Mouse (Mus musculus) T-helper 17 cell (primary cell): ENCODE results near the gene Kdm5a.

ENCODE experiments used
- in situ Hi-C, 2 experiments: fragments of 300-600 bp; cut with MboI, MseI; formaldehyde crosslinking; loops; 1 replicate in 1 of 2; 2 replicates in 1 of 2; pipeline ENCODE4 v1.15.1; 2025; ENCODE audit warnings: high pct_unique_total_duplicates in 2 of 2

The Kdm5a gene

DNA sequence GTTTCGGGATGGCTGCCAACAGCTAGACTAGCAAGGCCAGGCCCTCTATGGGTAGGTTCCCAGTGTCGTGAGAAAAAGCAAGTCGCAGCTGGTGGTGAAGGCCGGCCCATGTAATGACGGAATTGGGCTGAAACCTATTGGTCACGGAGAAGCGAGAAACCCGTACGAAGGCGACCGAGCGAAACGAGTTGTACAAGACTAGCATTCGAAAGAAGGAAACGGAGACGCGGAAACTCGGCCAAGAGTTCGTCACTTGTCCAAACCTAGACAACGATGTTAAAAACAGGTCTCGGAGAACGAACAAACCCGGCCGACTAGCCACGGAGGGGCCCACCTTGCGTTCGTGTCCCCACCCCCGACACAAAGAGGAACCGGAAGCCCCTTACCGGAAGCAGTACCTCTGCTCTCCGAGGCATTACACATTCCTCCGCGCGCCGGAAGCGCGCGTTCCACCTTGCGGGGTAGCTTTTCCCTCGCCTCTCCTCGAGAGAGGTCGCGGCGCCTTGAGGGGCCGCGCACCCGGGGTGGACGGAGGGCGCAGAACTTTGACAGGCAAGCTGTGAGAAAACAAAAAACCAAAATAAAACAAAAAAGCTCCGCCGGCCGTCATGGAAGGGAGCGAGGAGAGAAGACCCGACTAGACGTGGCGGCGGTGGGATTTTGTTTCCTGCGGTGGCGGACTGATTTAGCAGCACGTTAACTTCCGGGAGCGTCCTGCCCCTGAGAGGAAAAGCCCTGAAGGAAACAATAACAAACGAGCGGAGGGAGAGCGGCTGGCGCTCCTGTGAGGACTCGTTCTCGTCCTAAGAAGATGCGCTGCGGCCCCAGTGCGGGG lies at the start of gene Kdm5a, which contains the start of gene Ccdc77:
TSS of gene Kdm5a (plus strand) at position 437 of the 835 bp plus-strand sequence.
TSS of gene Ccdc77 (minus strand) at position 687 of the 835 bp plus-strand sequence.
- in situ Hi-C loops: loop anchor here in 1 of 2 experiments (25.0 kb wide), 1 partner anchor 698 kb away; no protein-coding TSS in a partner anchor

GRCm38 (mm10) chr6:120318303-120318940 lies 45.5 kb upstream of the Kdm5a start:
- in situ Hi-C loops: no loop called here

DNA sequence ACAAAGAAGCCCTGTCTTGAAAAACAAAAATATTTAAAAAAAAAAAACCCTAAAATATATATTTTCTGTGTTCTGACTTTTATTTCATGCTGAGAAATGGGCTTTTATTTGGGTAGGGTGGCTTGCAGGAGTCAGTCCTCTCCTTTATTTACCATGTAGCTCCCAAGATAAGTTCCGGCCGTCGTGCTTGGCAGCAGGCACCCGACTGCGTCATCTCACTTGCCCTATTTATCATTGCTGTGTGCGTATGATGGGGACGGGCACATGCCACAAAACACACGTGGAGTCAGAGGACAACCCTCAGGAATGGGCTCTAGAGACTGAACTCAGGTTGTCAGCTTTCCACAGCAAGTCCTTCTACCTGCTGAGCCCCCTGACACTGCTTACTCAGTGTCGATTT lies 44.8 kb upstream of the Kdm5a start:
- in situ Hi-C loops: no loop called here

GRCm38 (mm10) chr6:120320369-120320768 lies 43.6 kb upstream of the Kdm5a start:
- in situ Hi-C loops: no loop called here

- in situ Hi-C loops: no loop called here
These were observed 39.5 kb upstream of the Kdm5a start for GRCm38 (mm10) chr6:120324295-120324927.

- in situ Hi-C loops: no loop called here
These were observed 31.6 kb upstream of the Kdm5a start for GRCm38 (mm10) chr6:120332351-120332750.

GRCm38 (mm10) chr6:120343992-120344391 lies 19.9 kb upstream of the Kdm5a start:
- in situ Hi-C loops: no loop called here

GRCm38 (mm10) chr6:120349018-120349417 lies 14.9 kb upstream of the Kdm5a start:
- in situ Hi-C loops: no loop called here

DNA sequence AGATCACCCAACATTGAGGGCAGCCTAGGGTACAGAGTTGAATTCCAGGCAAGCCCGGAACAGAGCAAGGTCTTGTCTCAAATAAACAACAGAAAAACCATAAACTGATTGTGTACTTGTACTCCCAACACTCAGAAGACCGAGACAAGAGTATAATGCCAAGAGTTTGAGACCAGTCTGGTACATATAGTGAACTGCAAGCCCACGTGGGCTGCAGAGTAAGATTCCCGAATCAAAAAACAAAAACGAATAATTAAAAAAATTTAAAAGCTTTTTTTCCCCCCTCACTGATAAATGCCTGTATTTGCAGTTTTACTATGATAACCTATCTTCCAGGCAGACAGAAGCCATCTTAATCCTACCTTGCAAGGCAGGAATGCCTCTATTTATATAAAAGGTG lies 7.4 kb upstream of the Kdm5a start:
- in situ Hi-C loops: loop anchor here in 1 of 2 experiments (25.0 kb wide), 1 partner anchor 706 kb away; no protein-coding TSS in a partner anchor

- in situ Hi-C loops: loop anchor here in 1 of 2 experiments (25.0 kb wide), 1 partner anchor 705 kb away; no protein-coding TSS in a partner anchor
These were observed 6.7 kb upstream of the Kdm5a start for GRCm38 (mm10) chr6:120356951-120357945.

GRCm38 (mm10) chr6:120362124-120362523 lies 1.8 kb upstream of the Kdm5a start:
- in situ Hi-C loops: loop anchor here in 1 of 2 experiments (25.0 kb wide), 1 partner anchor 700 kb away; no protein-coding TSS in a partner anchor

DNA sequence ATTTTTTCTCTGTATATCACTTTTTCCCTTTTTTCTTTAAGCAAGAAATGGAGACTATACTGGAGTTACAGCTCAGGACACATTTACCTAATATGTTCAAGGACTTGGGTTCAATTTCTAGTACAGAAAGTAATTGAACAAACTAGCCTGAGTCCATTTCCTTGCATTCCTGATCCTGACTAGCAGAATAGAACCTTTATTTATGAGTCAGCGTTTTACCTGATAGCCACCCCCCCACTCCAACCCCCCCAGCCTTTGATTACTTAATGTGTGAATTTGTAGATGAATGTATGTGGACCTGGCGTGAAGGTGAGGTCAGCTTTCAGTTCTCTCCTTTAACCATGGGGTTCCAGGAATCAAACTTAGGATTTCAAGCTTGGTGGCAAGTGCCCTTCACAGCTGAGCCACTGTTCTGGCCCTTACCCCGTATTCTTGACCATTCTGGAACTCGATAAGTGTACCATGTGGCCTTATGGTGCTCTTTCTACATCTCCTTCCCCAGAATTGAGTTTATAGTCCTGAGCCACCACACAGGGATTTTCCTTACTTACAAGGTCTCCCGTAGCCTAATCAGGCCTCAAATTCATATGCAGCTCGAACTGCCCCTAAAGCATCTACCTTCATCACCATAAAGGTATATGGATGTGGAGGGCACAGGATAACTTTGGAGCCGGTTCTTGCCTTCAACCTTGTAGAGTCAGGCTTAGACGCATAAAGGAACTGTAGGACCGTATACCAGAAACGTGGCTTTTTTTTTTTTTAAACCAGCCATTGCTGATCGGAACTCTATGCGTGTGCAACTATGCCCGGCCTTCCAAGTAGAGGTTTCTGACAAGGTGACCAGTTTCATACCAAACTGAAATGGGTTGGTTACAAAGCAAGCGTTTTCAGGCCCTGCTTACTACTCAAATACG lies 893 bp upstream of the Kdm5a start:
- in situ Hi-C loops: loop anchor here in 1 of 2 experiments (25.0 kb wide), 1 partner anchor 699 kb away; no protein-coding TSS in a partner anchor

- in situ Hi-C loops: loop anchor here in 1 of 2 experiments (25.0 kb wide), 1 partner anchor 698 kb away; no protein-coding TSS in a partner anchor
These were observed 590 bp downstream of the Kdm5a start for GRCm38 (mm10) chr6:120364523-120364905.

DNA sequence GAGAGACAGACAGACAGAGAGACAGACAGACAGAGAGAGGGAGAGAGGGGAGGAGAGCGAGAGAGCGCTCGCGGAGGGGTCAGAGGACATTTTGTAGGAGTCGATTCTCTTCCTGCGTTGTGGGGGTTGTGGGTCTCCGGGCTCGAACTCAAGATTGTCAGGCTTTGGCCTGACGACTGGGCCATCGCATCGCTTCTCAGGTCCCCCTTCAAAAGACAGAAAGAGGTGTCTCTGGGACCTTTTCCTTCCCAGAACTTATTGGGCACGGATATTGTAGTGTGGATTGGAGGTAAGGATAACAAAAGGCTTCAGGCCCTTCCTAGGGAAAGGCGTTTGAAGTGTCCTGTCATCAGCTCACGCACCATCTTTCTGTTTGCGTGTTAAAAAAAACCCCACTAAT lies 1.1 kb downstream of the Kdm5a start:
- in situ Hi-C loops: loop anchor here in 1 of 2 experiments (25.0 kb wide), 1 partner anchor 697 kb away; no protein-coding TSS in a partner anchor

DNA sequence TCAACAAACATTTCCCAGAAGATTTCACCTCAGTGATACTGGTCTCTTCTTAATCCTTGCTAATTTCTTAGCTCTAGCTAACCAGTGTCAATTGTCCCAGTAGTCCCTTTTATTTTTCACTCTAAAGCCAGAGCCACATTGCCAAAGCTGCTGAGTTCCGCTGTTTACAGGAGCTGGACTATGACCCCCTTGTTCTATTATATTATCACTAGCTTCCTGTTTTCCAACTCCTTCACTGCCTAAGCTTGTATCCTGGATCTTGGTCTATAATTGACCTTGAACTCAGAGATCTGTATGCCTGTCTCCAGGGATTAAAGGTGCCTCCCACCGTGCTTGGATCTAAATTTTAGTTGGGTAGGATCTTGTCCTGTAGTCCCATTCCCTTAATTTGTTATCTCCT lies 12.8 kb downstream of the Kdm5a start:
- in situ Hi-C loops: no loop called here

DNA sequence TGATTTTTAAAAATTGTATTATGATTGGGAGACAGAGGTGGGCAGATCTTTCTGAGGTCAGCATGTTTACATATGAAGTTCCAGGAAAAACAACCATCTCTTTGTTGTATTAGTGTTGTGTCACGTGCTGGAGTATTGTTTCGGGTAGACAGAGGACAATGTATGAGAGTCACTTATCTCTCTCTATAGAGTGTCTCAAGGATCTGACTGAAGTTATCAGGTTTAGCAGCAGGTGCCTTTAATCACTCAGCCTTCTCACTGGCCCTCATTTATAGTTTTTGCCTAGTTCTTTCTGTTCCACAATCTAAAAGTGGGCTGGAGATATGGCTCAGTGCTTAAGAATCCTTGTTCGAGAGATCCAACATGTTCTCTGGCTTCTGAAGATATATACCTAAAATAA lies 26.1 kb downstream of the Kdm5a start:
- in situ Hi-C loops: loop anchor here in 1 of 2 experiments (5.0 kb wide), 1 partner anchor 37 kb away; no protein-coding TSS in a partner anchor

- in situ Hi-C loops: loop anchor here in 1 of 2 experiments (5.0 kb wide), 1 partner anchor 34 kb away; no protein-coding TSS in a partner anchor
These were observed 28.9 kb downstream of the Kdm5a start for GRCm38 (mm10) chr6:120392811-120393210.

GRCm38 (mm10) chr6:120395622-120396345 lies 31.9 kb downstream of the Kdm5a start:
- in situ Hi-C loops: no loop called here
